Mouse (Mus musculus): ENCODE results near the gene Myh9. TPM values are rescaled to one million over a fixed set of nuclear protein-coding genes. Genes with fewer than 3 reads are reported as not detected.
A peak's percentile ranks its signal among the peaks of the same experiment; 100 is the strongest.

Myh9 gene
- total RNA-seq, 2 experiments from 2014 or later, result 70.3 to 73.8 TPM

DNA sequence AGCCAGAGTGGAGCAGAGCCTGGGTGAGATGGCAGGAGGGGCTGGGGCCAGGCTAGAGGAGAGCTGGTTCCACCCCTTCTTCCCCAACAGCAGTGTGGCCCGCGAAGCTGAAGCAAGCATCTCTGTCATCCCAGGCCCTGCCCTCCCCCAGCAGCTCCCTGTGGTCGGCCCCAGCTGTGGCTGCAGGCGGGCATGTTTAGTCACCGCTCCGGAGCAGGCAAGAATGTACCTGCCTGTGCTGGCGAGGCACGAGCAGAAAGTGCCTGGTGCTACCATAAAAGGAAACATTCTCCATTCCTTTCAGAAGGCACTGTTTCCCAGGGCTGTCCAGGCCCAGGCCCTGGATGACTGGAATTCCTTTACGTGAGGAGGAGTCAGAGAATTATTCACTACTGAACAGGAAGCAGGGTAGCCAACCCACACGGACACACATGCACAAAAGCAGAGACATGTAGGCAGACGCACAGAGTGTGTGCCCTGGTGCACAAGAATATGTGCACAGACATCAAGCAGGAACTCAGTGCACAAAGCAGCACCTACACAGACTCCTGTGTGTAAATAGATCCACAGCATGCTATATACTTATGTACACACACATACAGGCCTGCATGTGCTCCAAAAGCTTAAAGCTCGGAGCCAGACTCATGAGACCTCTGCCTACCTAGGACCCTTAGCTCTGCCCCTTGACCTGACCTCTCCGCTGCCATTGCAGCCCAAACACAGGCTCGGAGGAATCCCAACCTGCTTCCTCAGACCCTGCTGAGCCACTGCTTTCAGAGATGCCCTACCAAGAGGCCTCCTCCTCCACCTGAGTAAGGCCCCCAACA lies 43.1 kb downstream of the Myh9 start:
- intact Hi-C loops (cut with DNase I), result no loop called here
- peak in 1 of 2 experiments; percentile 54 for DNase-seq (ENCODE audit: low spot score in 2 of 2)

DNA sequence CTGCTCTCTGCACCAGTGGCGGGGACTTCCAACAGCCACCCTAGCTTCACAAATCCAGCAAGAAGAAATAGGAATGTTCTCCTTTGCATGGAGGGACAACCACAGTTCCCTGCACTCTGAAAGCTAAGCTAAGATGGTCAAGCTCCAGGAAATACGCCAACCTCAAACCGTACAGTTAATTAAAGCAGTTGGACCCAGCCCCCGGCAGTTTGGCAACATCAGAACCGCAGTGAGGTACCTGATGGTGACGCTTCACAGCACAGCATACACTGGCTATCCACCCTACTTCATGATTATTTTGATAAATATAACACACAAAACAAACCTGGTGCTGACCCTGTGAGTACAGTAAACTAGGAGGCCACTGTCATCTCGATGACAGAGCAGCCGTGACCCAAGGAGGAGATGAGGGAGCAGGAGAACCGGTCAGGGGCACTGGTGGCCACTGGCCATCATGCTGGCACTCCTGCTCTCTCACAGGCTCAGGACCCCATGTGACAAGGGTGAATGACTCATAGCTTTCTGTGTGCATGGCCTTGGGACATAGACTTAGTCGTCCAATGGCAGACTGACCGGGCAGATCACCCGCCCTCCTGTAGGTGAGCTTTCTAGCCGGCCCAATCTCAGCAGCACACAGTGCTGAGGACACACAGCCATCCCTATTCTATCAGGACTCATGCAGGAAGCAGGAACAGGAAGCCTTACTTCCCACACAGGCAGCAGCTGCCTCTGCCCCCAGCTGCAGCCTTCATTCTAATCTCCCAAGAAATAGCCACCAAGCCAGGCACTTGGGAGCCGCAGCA lies 44.2 kb downstream of the Myh9 start:
- intact Hi-C loops (cut with DNase I), result no loop called here
- no peak for DNase-seq (ENCODE audit: low spot score in 2 of 2)

- intact Hi-C loops (cut with DNase I), result no loop called here
- no peak for DNase-seq (ENCODE audit: low spot score in 2 of 2)
Observed at GRCm38 (mm10) chr15:77796409-77797035, 45.5 kb downstream of the Myh9 start.

DNA sequence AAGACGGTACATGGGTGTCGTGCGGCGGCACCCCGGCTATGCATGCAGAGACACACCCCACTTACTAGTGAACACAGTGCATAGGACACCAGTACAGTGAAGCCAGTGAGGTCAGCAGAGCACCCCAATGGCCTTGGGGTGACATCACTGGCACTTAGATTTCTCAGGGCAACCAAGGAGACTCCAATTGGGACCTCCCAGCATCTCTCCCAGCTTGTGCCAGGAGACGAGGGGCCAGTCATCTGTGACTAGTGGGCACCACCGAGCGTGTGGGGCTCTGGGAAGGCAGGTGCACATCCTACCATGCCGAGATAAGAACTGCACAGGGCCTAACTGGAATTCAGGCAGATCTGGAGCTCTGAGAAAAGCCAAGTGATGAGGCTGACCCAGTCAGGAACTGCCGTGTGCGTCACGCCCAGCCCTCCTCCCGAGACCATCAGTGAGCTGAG lies 47.0 kb downstream of the Myh9 start:
- no peak for DNase-seq (ENCODE audit: low spot score in 2 of 2)
- intact Hi-C loops (cut with DNase I), result no loop called here

- intact Hi-C loops (cut with DNase I), result no loop called here
- no peak for DNase-seq (ENCODE audit: low spot score in 2 of 2)
Observed at GRCm38 (mm10) chr15:77794138-77794907, 47.7 kb downstream of the Myh9 start.

GRCm38 (mm10) chr15:77793554-77793953 lies 48.4 kb downstream of the Myh9 start:
- peak in 1 of 2 experiments; percentile 56 for DNase-seq (ENCODE audit: low spot score in 2 of 2)
- intact Hi-C loops (cut with DNase I), result no loop called here

GRCm38 (mm10) chr15:77793094-77793493 lies 48.9 kb downstream of the Myh9 start:
- intact Hi-C loops (cut with DNase I), result no loop called here
- no peak for DNase-seq (ENCODE audit: low spot score in 2 of 2)

GRCm38 (mm10) chr15:77792056-77792455 lies 49.9 kb downstream of the Myh9 start:
- intact Hi-C loops (cut with DNase I), result no loop called here
- no peak for DNase-seq (ENCODE audit: low spot score in 2 of 2)

- no peak for DNase-seq (ENCODE audit: low spot score in 2 of 2)
- intact Hi-C loops (cut with DNase I), result no loop called here
Observed at GRCm38 (mm10) chr15:77790656-77791405, 51.1 kb downstream of the Myh9 start.

GRCm38 (mm10) chr15:77789186-77789585 lies 52.8 kb downstream of the Myh9 start:
- no peak for DNase-seq (ENCODE audit: low spot score in 2 of 2)
- intact Hi-C loops (cut with DNase I), result no loop called here

- intact Hi-C loops (cut with DNase I), result no loop called here
- DNase-seq (ENCODE audit: low spot score in 2 of 2), result no peak
Observed at GRCm38 (mm10) chr15:77788356-77788755, 53.6 kb downstream of the Myh9 start.

GRCm38 (mm10) chr15:77785807-77786206 lies 56.2 kb downstream of the Myh9 start:
- no peak for DNase-seq (ENCODE audit: low spot score in 2 of 2)
- intact Hi-C loops (cut with DNase I), result no loop called here

DNA sequence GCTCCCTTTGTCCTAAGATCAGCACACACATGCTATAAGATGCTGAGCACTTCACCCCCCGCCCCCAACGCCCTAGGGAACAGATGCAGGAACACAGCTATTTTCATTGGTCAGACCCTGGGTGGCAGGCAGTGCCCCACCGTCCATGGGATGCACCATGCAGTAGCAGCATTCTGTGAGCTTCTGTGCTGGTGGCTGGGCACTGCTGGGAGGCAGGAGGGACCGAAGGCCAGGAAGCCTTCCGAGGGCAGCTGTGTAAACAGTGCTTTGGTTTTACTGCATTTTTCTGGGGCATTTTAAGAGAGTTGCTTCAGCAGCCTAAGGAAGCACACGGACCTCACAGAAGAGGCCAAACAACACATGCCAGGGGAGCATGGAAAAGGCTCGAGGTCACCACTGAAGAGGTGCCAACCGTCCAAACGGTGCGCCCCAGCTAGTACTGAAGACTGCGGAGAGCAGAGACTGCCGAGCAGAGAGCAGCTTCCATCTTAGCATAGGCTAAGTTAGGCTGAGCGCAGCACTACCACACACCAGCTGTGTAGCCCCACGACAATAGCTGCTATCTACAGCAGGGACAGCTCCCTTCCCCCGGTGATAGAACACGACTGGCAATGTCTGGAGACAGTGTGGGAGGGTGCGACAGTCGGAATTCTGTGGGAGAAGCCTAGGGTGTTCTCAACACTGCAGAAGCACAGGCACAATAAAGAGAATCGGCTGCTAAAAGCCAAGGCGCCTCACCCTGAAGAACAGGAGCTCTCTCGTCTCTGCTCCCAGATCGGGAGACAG lies 57.7 kb downstream of the Myh9 start:
- intact Hi-C loops (cut with DNase I), result loop anchor here (5.0 kb wide), 2 partner anchors 58 to 133 kb away; partner anchors contain the start of gene Myh9
- DNase-seq (ENCODE audit: low spot score in 2 of 2), result peak; percentile 81 to 90

GRCm38 (mm10) chr15:77782449-77783014 lies 59.4 kb downstream of the Myh9 start:
- intact Hi-C loops (cut with DNase I), result loop anchor here (5.0 kb wide), 2 partner anchors 60 to 135 kb away; partner anchors contain the start of gene Myh9
- DNase-seq (ENCODE audit: low spot score in 2 of 2), result peak in 1 of 2 experiments; percentile 47

DNA sequence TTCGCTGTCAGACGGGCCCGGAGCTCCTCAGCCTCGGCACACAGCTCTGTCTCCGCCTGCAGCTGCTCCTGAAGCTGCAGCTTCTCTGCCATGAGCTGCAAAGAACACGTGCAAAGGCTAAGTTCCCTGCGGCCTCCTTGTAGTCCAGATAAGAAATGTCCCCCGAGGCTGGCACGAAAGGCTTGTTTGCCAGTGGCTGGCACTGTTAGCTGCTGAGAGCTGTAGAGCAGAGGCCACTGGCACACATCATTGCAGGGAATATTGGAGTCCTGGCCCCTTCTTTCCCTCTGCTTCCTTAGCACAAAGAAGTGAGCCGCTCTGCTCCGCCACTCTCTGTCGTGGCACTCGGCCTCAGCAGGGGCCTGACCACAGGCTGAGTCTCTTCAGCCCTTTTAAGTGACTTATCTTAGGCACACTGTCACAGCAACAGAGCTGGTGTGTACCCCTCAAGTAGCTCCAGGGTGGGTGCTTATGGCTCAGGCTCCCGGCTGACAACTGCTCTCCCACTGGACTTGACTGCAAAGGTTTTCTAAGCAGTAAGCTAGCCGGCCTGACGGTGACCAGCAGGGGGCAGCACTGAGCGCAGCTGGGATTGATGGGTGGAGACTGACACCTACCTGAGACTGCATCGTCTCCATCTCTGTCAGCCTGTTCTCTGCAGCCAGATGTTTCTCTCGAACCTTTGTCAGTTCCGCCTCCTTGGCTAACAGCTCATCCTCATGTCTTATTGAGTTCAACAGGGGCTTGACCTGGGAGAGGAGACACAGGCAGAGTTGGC lies 66.6 kb downstream of the Myh9 start:
- intact Hi-C loops (cut with DNase I), result no loop called here

DNA sequence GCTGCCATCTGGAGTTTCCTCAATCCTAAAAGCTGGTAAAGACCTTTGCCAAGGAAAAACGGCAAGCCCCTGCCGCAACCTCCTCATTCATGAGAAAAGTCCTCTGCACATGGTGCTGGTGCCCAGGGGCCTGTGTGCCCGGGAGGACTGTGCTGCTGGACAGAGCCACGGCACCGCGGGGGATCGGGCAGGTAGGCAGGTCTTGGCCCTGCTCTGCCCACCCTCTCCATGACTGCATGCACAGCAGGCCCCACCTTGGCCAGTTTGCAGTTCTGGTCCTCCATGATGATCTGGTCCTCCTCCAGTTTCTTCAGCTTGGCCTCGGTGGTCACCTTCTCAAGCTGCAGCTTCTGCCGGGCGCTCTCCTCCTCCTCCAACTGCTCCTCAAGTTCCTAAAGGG lies 67.7 kb downstream of the Myh9 start:
- DNase-seq (ENCODE audit: low spot score in 2 of 2), result no peak
- intact Hi-C loops (cut with DNase I), result no loop called here

More for the DNA sequence above, 66.6 kb downstream of the Myh9 start:
- peak; percentile 66 to 81 for DNase-seq (ENCODE audit: low spot score in 2 of 2)
